Mouse (Mus musculus) erythroblast, embryonic 14.5 days (primary cell): ENCODE measurements around the gene Flt3.

Source experiments
- GATA1 ChIP-seq: IDR thresholded peaks from 2 replicates; pipeline ENCODE4 v1.6.1; 2012; ENCODE audit warnings: low read length, inconsistent platforms, mixed read lengths
- TAL1 ChIP-seq: IDR thresholded peaks from 3 replicates; pipeline ENCODE4 v1.6.1; 2012; ENCODE audit warnings: low read length, inconsistent platforms, mixed read lengths

DNA sequence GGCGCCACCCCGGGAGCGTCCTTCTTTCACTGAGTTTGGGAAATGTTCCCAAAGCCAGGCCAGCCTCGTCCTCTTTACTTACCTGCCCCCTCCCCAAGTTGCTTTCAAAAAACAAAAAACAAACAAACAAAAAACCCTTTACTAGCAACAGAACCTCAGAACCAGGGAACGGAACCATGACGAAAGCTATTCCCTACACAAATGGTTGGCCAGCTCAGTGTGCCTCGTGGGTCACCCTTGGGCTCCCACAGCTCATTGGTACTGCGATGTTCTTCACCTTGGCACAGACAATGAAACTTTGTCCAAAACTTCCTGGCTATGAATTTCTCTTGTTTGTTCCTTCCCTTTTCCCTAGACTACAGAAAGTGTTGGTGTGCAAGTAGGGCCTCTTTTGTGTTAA is 98.1 kb downstream of the Flt3 start:
- TF ChIP-seq TAL1: no peak
- no peak for TF ChIP-seq GATA1
